8 mouse cellular contexts compared by ENCODE assay signal in the genomic region with DNA sequence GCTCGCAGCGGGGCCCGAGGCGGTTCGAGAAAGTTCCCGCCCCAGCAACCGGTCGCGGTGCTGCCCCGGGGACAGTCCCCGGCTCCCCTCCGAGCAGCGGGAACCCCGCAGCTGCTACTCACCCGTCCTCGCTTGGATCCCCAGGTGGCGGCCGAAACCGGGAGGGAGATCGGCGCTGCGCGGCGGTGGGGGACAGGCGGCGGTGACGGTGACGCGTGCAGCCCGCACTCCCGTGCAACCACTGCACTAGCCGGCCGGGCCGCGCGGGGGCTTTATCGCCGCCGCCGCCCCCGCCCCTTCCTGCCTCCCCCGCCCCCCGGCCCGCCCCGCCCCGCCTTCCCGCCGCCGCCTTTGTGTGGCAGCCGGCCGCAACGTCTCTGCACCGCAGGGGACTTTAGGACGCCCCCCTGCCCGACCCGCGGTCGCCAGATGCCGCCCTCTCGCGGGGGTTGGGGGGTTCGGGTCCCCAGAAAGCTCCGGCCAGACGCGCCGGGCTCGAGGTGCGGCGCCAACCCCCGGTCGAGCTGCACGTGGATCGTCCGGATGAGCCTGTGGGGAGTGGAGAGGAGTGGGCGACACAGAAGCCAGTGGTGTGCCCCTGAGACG. TPM values are rescaled to one million over a fixed set of nuclear protein-coding genes. Genes with fewer than 3 reads are reported as not detected.
DNase-seq lines count a peak whose midpoint lies in the region; ATAC-seq and TF ChIP-seq lines count a peak whose summit lies in the region.

No protein-coding gene starts in this region.

- no peaks in the 10 kb centered on the region for H3K79me2 ChIP-seq in liver, adult 2 months (ENCODE audit: control insufficient read depth, insufficient read depth, low read length)

- WGBS in hindbrain, embryonic 12.5 days, result under 1% methylated on average over 57 of the region's 76 CpGs
- under 1% methylated on average over 71 of the region's 76 CpGs for WGBS in liver, adult 2 months

- peaks cover 6% of the 10 kb centered on the region; the same call in 1 of the 2 replicates for H3K4me1 ChIP-seq in embryonic fibroblast, embryonic 13.5 days (ENCODE audit: control insufficient read depth, insufficient read depth, low read length)
- peaks cover 36% of the 10 kb centered on the region for H3K4me1 ChIP-seq in hindbrain, embryonic 12.5 days
- 0 out of 2 replicates have a peak, but pooled peaks cover 4% of the 10 kb centered on the region for H3K4me1 ChIP-seq in liver, adult 2 months (ENCODE audit: control insufficient read depth, insufficient read depth, low read length)

- peak overlapping the region; percentile 95 for H3K4me2 ChIP-seq in hindbrain, embryonic 12.5 days (replicated peaks)

- DNase-seq in layer of hippocampus, postnatal 25 days (ENCODE audit: extremely low spot score in 1 of 2, low spot score in 1 of 2), result peak; percentile 19 to 20
- no peak for DNase-seq in layer of hippocampus, adult 9-11 months
- DNase-seq in R1 (ENCODE audit: low read depth, low spot score), result peak; percentile 31
- no peak for DNase-seq in liver, adult 2 months (ENCODE audit: extremely low read depth, low read depth, low spot score)
- peak; percentile 26 for DNase-seq in naive thymus-derived CD4-positive, alpha-beta T cell, adult 2 months (ENCODE audit: low read depth)
- DNase-seq in thymus, postnatal 4 days, result peak; percentile 45

- H3K9me3 ChIP-seq in hindbrain, embryonic 12.5 days (replicated peaks), result no peaks in the 10 kb centered on the region

- TF ChIP-seq POLR2A in embryonic fibroblast, embryonic 13.5 days (IDR thresholded peaks at IDR 0.05; ENCODE audit: low read depth, low read length), result peak; percentile 92
- no peak for TF ChIP-seq POLR2A in liver, adult 2 months (IDR thresholded peaks at IDR 0.05; ENCODE audit: extremely low read depth, insufficient read depth, low read length)

- peak overlapping the region; percentile 76 for H3K9ac ChIP-seq in hindbrain, embryonic 12.5 days
- H3K9ac ChIP-seq in liver, adult 2 months (ENCODE audit: low read depth, low read length), result peak overlapping the region; percentile 90

- H3K36me3 ChIP-seq in hindbrain, embryonic 12.5 days, result no peaks in the 10 kb centered on the region
- no peaks in the 10 kb centered on the region for H3K36me3 ChIP-seq in liver, adult 2 months (ENCODE audit: control insufficient read depth, insufficient read depth, low read length)

- peak overlapping the region; percentile 67 for H3K4me3 ChIP-seq in embryonic fibroblast, embryonic 13.5 days (ENCODE audit: insufficient read depth, low read length)
- peak overlapping the region; percentile 67 for H3K4me3 ChIP-seq in hindbrain, embryonic 12.5 days
- H3K4me3 ChIP-seq in liver, adult 2 months (ENCODE audit: insufficient read depth, low read depth, low read length), result peak overlapping the region; percentile 94

- H3K27ac ChIP-seq in embryonic fibroblast, embryonic 13.5 days (ENCODE audit: insufficient read depth, low read length), result no peak overlapping the region
- H3K27ac ChIP-seq in hindbrain, embryonic 12.5 days, result no peak overlapping the region
- no peak overlapping the region for H3K27ac ChIP-seq in liver, adult 2 months (replicated peaks; ENCODE audit: insufficient read depth, low read depth, low read length)

- TF ChIP-seq CTCF in embryonic fibroblast, embryonic 13.5 days (IDR thresholded peaks at IDR 0.05; ENCODE audit: borderline replicate concordance, insufficient read depth, low read length), result no peak
- TF ChIP-seq CTCF in liver, adult 2 months (IDR thresholded peaks at IDR 0.05; ENCODE audit: low read depth, low read length), result no peak

- peaks cover 4% of the 10 kb centered on the region for H3K27me3 ChIP-seq in hindbrain, embryonic 12.5 days
- peaks cover 11% of the 10 kb centered on the region for H3K27me3 ChIP-seq in liver, adult 2 months (ENCODE audit: control insufficient read depth, insufficient read depth, low read length)

- peak; percentile 79 for ATAC-seq in hindbrain, embryonic 12.5 days (ENCODE audit: low FRiP score)

RNA-seq across cellular contexts. Expression of gene Serpine2, which starts 2.5 kb away (rescaled TPM):
- total RNA-seq in layer of hippocampus, postnatal 25 days (2021), result 100 to 1,000 TPM; 139 to 160 TPM
- polyA plus RNA-seq in embryonic fibroblast, embryonic 13.5 days (2011; ENCODE audit: insufficient read length, low read depth, missing spikeins), result 313 and 352 TPM in 2 replicates
- polyA plus RNA-seq in hindbrain, embryonic 12.5 days (2016; fragmentation: Nextera tagmentation; extraction: Ambion mirVana), result 156 and 157 TPM in 2 replicates
- total RNA-seq in liver, adult 2 months (2014; rRNA removed), result 1.8 and 2.1 TPM in 2 replicates
- polyA plus RNA-seq in liver, adult 2 months (2012; rRNA removed), result 0.92 and 1.1 TPM in 2 replicates

Comparison
In these comparisons a context has a peak if more than half of its experiments do, and no peak if none do; other contexts are left out.
1. DNase-seq: peak in layer of hippocampus, postnatal 25 days (2 of 2), R1 (single experiment), naive thymus-derived CD4-positive, alpha-beta T cell, adult 2 months (single experiment) and thymus, postnatal 4 days (single experiment); none in layer of hippocampus, adult 9-11 months (single experiment) and liver, adult 2 months (single experiment).
2. RNA of gene Serpine2, which starts 2.5 kb away (polyA plus RNA-seq): 313 to 352 TPM in embryonic fibroblast, embryonic 13.5 days and 156 to 157 TPM in hindbrain, embryonic 12.5 days; 0.92 to 1.1 TPM in liver, adult 2 months; every median in the first group is over 10 times any median in the second.
3. Peak in every context shown above with its lines, with median percentiles within 50 percentile points of each other: H3K4me3 ChIP-seq.